Mouse (Mus musculus): Measurements from ENCODE around the gene Rpl41.

The Rpl41 gene

GRCm38 (mm10) chr10:128548947-128549681, at the start of gene Rpl41:
Gene Rpl41 (minus strand): TSS chr10:128549305.
- peak; percentile 96 to 97 for DNase-seq (ENCODE audit: low spot score in 2 of 2)

- no peak for DNase-seq (ENCODE audit: low spot score in 2 of 2)
Observed at GRCm38 (mm10) chr10:128598476-128598875, 49.4 kb upstream of the Rpl41 start.

GRCm38 (mm10) chr10:128592797-128593196, 43.7 kb upstream of the Rpl41 start:
- DNase-seq (ENCODE audit: low spot score in 2 of 2), result no peak

GRCm38 (mm10) chr10:128591436-128591835, 42.3 kb upstream of the Rpl41 start:
- DNase-seq (ENCODE audit: low spot score in 2 of 2), result no peak

- DNase-seq (ENCODE audit: low spot score in 2 of 2), result peak in 1 of 2 experiments; percentile 59
Observed at GRCm38 (mm10) chr10:128590193-128590690, 41.1 kb upstream of the Rpl41 start.

- peak in 1 of 2 experiments; percentile 31 for DNase-seq (ENCODE audit: low spot score in 2 of 2)
Observed at GRCm38 (mm10) chr10:128589464-128590192, 40.5 kb upstream of the Rpl41 start, which contains the start of gene Erbb3. Gene Erbb3 (minus strand): TSS chr10:128589652.

GRCm38 (mm10) chr10:128588775-128589463, 39.8 kb upstream of the Rpl41 start:
- no peak for DNase-seq (ENCODE audit: low spot score in 2 of 2)

GRCm38 (mm10) chr10:128588136-128588535, 39.0 kb upstream of the Rpl41 start:
- DNase-seq (ENCODE audit: low spot score in 2 of 2), result no peak

GRCm38 (mm10) chr10:128587697-128588096, 38.6 kb upstream of the Rpl41 start:
- no peak for DNase-seq (ENCODE audit: low spot score in 2 of 2)

- DNase-seq (ENCODE audit: low spot score in 2 of 2), result no peak
Observed at GRCm38 (mm10) chr10:128587120-128587519, 38.0 kb upstream of the Rpl41 start.

- DNase-seq (ENCODE audit: low spot score in 2 of 2), result no peak
Observed at GRCm38 (mm10) chr10:128586546-128586945, 37.4 kb upstream of the Rpl41 start.

GRCm38 (mm10) chr10:128584386-128584785, 35.3 kb upstream of the Rpl41 start:
- no peak for DNase-seq (ENCODE audit: low spot score in 2 of 2)

- no peak for DNase-seq (ENCODE audit: low spot score in 2 of 2)
Observed at GRCm38 (mm10) chr10:128583644-128584043, 34.5 kb upstream of the Rpl41 start.

- DNase-seq (ENCODE audit: low spot score in 2 of 2), result no peak
Observed at GRCm38 (mm10) chr10:128579731-128580130, 30.6 kb upstream of the Rpl41 start.

- DNase-seq (ENCODE audit: low spot score in 2 of 2), result no peak
Observed at GRCm38 (mm10) chr10:128579298-128579697, 30.2 kb upstream of the Rpl41 start.

GRCm38 (mm10) chr10:128578330-128578729, 29.2 kb upstream of the Rpl41 start:
- DNase-seq (ENCODE audit: low spot score in 2 of 2), result no peak

GRCm38 (mm10) chr10:128575063-128575462, 26.0 kb upstream of the Rpl41 start:
- DNase-seq (ENCODE audit: low spot score in 2 of 2), result no peak

GRCm38 (mm10) chr10:128565788-128566531, 16.9 kb upstream of the Rpl41 start, which contains the start of gene Pa2g4:
Gene Pa2g4 (minus strand): TSS chr10:128565987.
- peak; percentile 99 for DNase-seq (ENCODE audit: low spot score in 2 of 2)

GRCm38 (mm10) chr10:128565206-128565787, 16.2 kb upstream of the Rpl41 start:
- DNase-seq (ENCODE audit: low spot score in 2 of 2), result peak in 1 of 2 experiments; percentile 55

- DNase-seq (ENCODE audit: low spot score in 2 of 2), result no peak
Observed at GRCm38 (mm10) chr10:128563544-128563943, 14.4 kb upstream of the Rpl41 start.

- no peak for DNase-seq (ENCODE audit: low spot score in 2 of 2)
Observed at GRCm38 (mm10) chr10:128556963-128557362, 7.9 kb upstream of the Rpl41 start.

All from right cerebral cortex, postnatal 10 days (tissue).